Mouse (Mus musculus) embryonic facial prominence, embryonic 15.5 days (tissue): ENCODE results near the gene Tmem214. TPM values are rescaled to one million over a fixed set of nuclear protein-coding genes. Genes with fewer than 3 reads are reported as not detected.

Experiments used
- ATAC-seq: fragments of 200-750 bp; cut with Nextera tagmentation; 2 replicates; pipeline ENCODE4 v1.8.0; 2017; ENCODE audit warnings: low read depth, moderate TSS enrichment; ENCODE audit not compliant: insufficient number of reproducible peaks, low FRiP score, low TSS enrichment
- H3K27ac ChIP-seq: fragments of 300-500 bp; sonication (generic); replicated peaks from 2 replicates; pipeline ENCODE4 v1.5.1; 2015; ENCODE audit warnings: mild to moderate bottlenecking, inconsistent platforms
- H3K27me3 ChIP-seq: fragments of 300-500 bp; sonication (generic); 2 replicates; pipeline ENCODE4 v1.6.1; 2015; ENCODE audit warnings: inconsistent platforms
- H3K36me3 ChIP-seq: fragments of 300-500 bp; sonication (generic); 2 replicates; pipeline ENCODE4 v1.6.1; 2015; ENCODE audit warnings: mild to moderate bottlenecking, inconsistent platforms
- H3K4me1 ChIP-seq: fragments of 300-500 bp; sonication (generic); 2 replicates; pipeline ENCODE4 v1.6.1; 2015; ENCODE audit warnings: inconsistent platforms
- H3K4me2 ChIP-seq: fragments of 300-500 bp; sonication (generic); replicated peaks from 2 replicates; pipeline ENCODE4 v1.6.1; 2015; ENCODE audit warnings: mild to moderate bottlenecking, inconsistent platforms
- H3K4me3 ChIP-seq: fragments of 300-500 bp; sonication (generic); replicated peaks from 2 replicates; pipeline ENCODE4 v1.5.1; 2015; ENCODE audit warnings: mild to moderate bottlenecking, inconsistent platforms
- H3K9ac ChIP-seq: fragments of 300-500 bp; sonication (generic); 2 replicates; pipeline ENCODE4 v1.6.1; 2015; ENCODE audit warnings: inconsistent platforms
- H3K9me3 ChIP-seq: fragments of 300-500 bp; sonication (generic); replicated peaks from 2 replicates; pipeline ENCODE4 v1.6.1; 2016; ENCODE audit warnings: inconsistent platforms
- WGBS: fragments of 180-500 bp; shearing (Covaris S2); methylation state at CpG from one replicate; pipeline ENCODE4 v1.1.7; 2015; 5-methylcytosine and 5-hydroxymethylcytosine counted together
- polyA plus RNA-seq: library from polyadenylated mRNA; unstranded; fragments of >200 nt; fragmentation: Nextera tagmentation; extraction: Ambion mirVana; gene quantifications from 2 replicates; pipeline ENCODE4 v1.2.1, GENCODE M21; 2015

Gene Tmem214
- polyA plus RNA-seq, 1 experiment from 2014 or later = 100.0 TPM

- Histone ChIP-seq H3K27ac (peak within 1 kb of the TSS; percentile 96), H3K36me3 (peaks cover 30% of the 10 kb centered on the region), H3K4me3 (peak within 1 kb of the TSS; percentile 79), H3K9ac (peak within 1 kb of the TSS; percentile 73), H3K27me3 (no peaks in the 10 kb centered on the region), H3K9me3 (no peaks in the 10 kb centered on the region), H3K4me1 (peaks cover 70% of the 10 kb centered on the region), H3K4me2 (peak within 1 kb of the TSS; percentile 80)
- WGBS = under 1% methylated on average over 58 of the region's 58 CpGs
- peak; percentile 94 for ATAC-seq
Measured at GRCm38 (mm10) chr5:30907413-30908059, 39.7 kb downstream of the Tmem214 start, which contains the start of gene Ost4. Gene Ost4 (minus strand): TSS chr5:30907788.

GRCm38 (mm10) chr5:30908426-30909299 lies 40.9 kb downstream of the Tmem214 start:
- ATAC-seq = peak; percentile 27
- 27% methylated on average over 13 of the region's 13 CpGs for WGBS
- Histone ChIP-seq H3K4me3 (peak overlapping the region; percentile 79), H3K27ac (peak overlapping the region; percentile 96), H3K9ac (peak overlapping the region; percentile 37; the same call in 1 of the 2 replicates), H3K4me2 (peak overlapping the region; percentile 80), H3K9me3 (no peaks in the 10 kb centered on the region), H3K36me3 (peaks cover 18% of the 10 kb centered on the region), H3K27me3 (no peaks in the 10 kb centered on the region), H3K4me1 (peaks cover 71% of the 10 kb centered on the region)

- 37% methylated on average over 7 of the region's 7 CpGs for WGBS
- Histone ChIP-seq H3K4me1 (peaks cover 73% of the 10 kb centered on the region), H3K27ac (peak overlapping the region; percentile 96), H3K36me3 (peaks cover 12% of the 10 kb centered on the region), H3K27me3 (no peaks in the 10 kb centered on the region), H3K4me3 (no peak overlapping the region), H3K9me3 (no peaks in the 10 kb centered on the region), H3K4me2 (no peak overlapping the region; the same call in 1 of the 2 replicates), H3K9ac (no peak overlapping the region)
- ATAC-seq = no peak
Measured at GRCm38 (mm10) chr5:30909300-30909659, 41.5 kb downstream of the Tmem214 start.

GRCm38 (mm10) chr5:30909863-30910262 lies 42.1 kb downstream of the Tmem214 start:
- peaks cover 6% of the 10 kb centered on the region; the same call in 1 of the 2 replicates for H3K36me3 ChIP-seq
- no peak overlapping the region for H3K4me3 ChIP-seq
- H3K27me3 ChIP-seq = no peaks in the 10 kb centered on the region
- H3K4me2 ChIP-seq = no peak overlapping the region
- WGBS = 81% methylated on average over 7 of the region's 7 CpGs
- H3K27ac ChIP-seq = peak overlapping the region; percentile 96
- no peaks in the 10 kb centered on the region for H3K9me3 ChIP-seq
- no peak overlapping the region for H3K9ac ChIP-seq
- H3K4me1 ChIP-seq = peaks cover 78% of the 10 kb centered on the region
- ATAC-seq = no peak

GRCm38 (mm10) chr5:30910481-30910880 lies 42.7 kb downstream of the Tmem214 start:
- no peaks in the 10 kb centered on the region for H3K9me3 ChIP-seq
- peaks cover 77% of the 10 kb centered on the region for H3K4me1 ChIP-seq
- no peak overlapping the region for H3K4me2 ChIP-seq
- no peak for ATAC-seq
- no peak overlapping the region for H3K4me3 ChIP-seq
- H3K9ac ChIP-seq = no peak overlapping the region
- H3K36me3 ChIP-seq = peaks cover under 1% of the 10 kb centered on the region; the same call in 1 of the 2 replicates
- H3K27ac ChIP-seq = peak overlapping the region; percentile 66; the same call in 1 of the 2 replicates
- no peaks in the 10 kb centered on the region for H3K27me3 ChIP-seq

- Histone ChIP-seq H3K4me1 (peaks cover 77% of the 10 kb centered on the region), H3K27ac (peak overlapping the region; percentile 95), H3K4me2 (peak overlapping the region; percentile 70), H3K9me3 (no peaks in the 10 kb centered on the region), H3K36me3 (peaks cover 8% of the 10 kb centered on the region), H3K9ac (no peak overlapping the region), H3K4me3 (no peak overlapping the region), H3K27me3 (no peaks in the 10 kb centered on the region)
- no peak for ATAC-seq
- WGBS = 38% methylated on average over 5 of the region's 5 CpGs
Measured at GRCm38 (mm10) chr5:30912156-30912555, 44.3 kb downstream of the Tmem214 start.

- H3K36me3 ChIP-seq = peaks cover 19% of the 10 kb centered on the region
- peak; percentile 84 for ATAC-seq
- peak within 1 kb of the TSS; percentile 70 for H3K4me2 ChIP-seq
- H3K9me3 ChIP-seq = no peaks in the 10 kb centered on the region
- no peaks in the 10 kb centered on the region for H3K27me3 ChIP-seq
- peak within 1 kb of the TSS; percentile 95 for H3K27ac ChIP-seq
- peaks cover 83% of the 10 kb centered on the region for H3K4me1 ChIP-seq
- H3K9ac ChIP-seq = peak within 1 kb of the TSS; percentile 53
- peak within 1 kb of the TSS; percentile 55 for H3K4me3 ChIP-seq
- 13% methylated on average over 12 of the region's 13 CpGs for WGBS
Measured at GRCm38 (mm10) chr5:30913060-30913841, 45.4 kb downstream of the Tmem214 start, which contains the start of gene Emilin1. Gene Emilin1 (plus strand): TSS chr5:30913402.

GRCm38 (mm10) chr5:30914101-30914635 lies 46.4 kb downstream of the Tmem214 start:
- Histone ChIP-seq H3K36me3 (peaks cover 28% of the 10 kb centered on the region), H3K9ac (peak overlapping the region; percentile 53), H3K9me3 (no peaks in the 10 kb centered on the region), H3K27ac (peak overlapping the region; percentile 95), H3K4me1 (peaks cover 83% of the 10 kb centered on the region), H3K27me3 (no peaks in the 10 kb centered on the region), H3K4me3 (peak overlapping the region; percentile 55), H3K4me2 (peak overlapping the region; percentile 70)
- ATAC-seq = no peak
- WGBS = 33% methylated on average over 7 of the region's 7 CpGs

- H3K36me3 ChIP-seq = peaks cover 35% of the 10 kb centered on the region
- H3K4me2 ChIP-seq = peak overlapping the region; percentile 70
- no peaks in the 10 kb centered on the region for H3K9me3 ChIP-seq
- 27% methylated on average over 6 of the region's 6 CpGs for WGBS
- H3K4me3 ChIP-seq = peak overlapping the region; percentile 55
- H3K9ac ChIP-seq = peak overlapping the region; percentile 53
- H3K27me3 ChIP-seq = no peaks in the 10 kb centered on the region
- H3K4me1 ChIP-seq = peaks cover 79% of the 10 kb centered on the region
- ATAC-seq = no peak
- H3K27ac ChIP-seq = peak overlapping the region; percentile 95
Measured at GRCm38 (mm10) chr5:30914849-30915248, 47.0 kb downstream of the Tmem214 start.

- peak; percentile 0; the same call in 1 of the 2 replicates for ATAC-seq
Measured at GRCm38 (mm10) chr5:30915456-30915855, 47.6 kb downstream of the Tmem214 start.

More at GRCm38 (mm10) chr5:30915456-30915855, 47.6 kb downstream of the Tmem214 start:
- Histone ChIP-seq H3K9me3 (no peaks in the 10 kb centered on the region), H3K36me3 (peaks cover 41% of the 10 kb centered on the region), H3K4me2 (peak overlapping the region; percentile 70), H3K4me1 (peaks cover 81% of the 10 kb centered on the region), H3K27me3 (no peaks in the 10 kb centered on the region), H3K27ac (peak overlapping the region; percentile 95), H3K4me3 (peak overlapping the region; percentile 55), H3K9ac (peak overlapping the region; percentile 53)
- 16% methylated on average over 9 of the region's 9 CpGs for WGBS
